Mouse (Mus musculus) heart, embryonic 12.5 days (tissue): ENCODE data around the gene Slc1a1. TPM values are rescaled to one million over a fixed set of nuclear protein-coding genes. Genes with fewer than 3 reads are reported as not detected.
A peak's percentile ranks its signal among the peaks of the same experiment; 100 is the strongest.

Experiments
- ATAC-seq: fragments of 200-750 bp; cut with Nextera tagmentation; 2 replicates; pipeline ENCODE4 v1.8.0; 2017; ENCODE audit warnings: moderate TSS enrichment, moderate library complexity; ENCODE audit not compliant: insufficient number of reproducible peaks, low FRiP score
- H3K27ac ChIP-seq: fragments of 300-500 bp; sonication (generic); 2 replicates; pipeline ENCODE4 v1.5.1; 2016; ENCODE audit warnings: mild to moderate bottlenecking, moderate library complexity; ENCODE audit not compliant: poor library complexity, severe bottlenecking
- H3K27me3 ChIP-seq: fragments of 300-500 bp; sonication (generic); replicated peaks from 2 replicates; pipeline ENCODE4 v1.6.1; 2016; ENCODE audit warnings: mild to moderate bottlenecking, moderate library complexity
- H3K36me3 ChIP-seq: fragments of 300-500 bp; sonication (generic); 2 replicates; pipeline ENCODE4 v1.6.1; 2016; ENCODE audit warnings: mild to moderate bottlenecking, moderate library complexity
- H3K4me1 ChIP-seq: fragments of 300-500 bp; sonication (generic); replicated peaks from 2 replicates; pipeline ENCODE4 v1.6.1; 2016; ENCODE audit warnings: mild to moderate bottlenecking
- H3K4me2 ChIP-seq: fragments of 300-500 bp; sonication (generic); 2 replicates; pipeline ENCODE4 v1.6.1; 2016; ENCODE audit warnings: mild to moderate bottlenecking, moderate library complexity
- H3K4me3 ChIP-seq: fragments of 300-500 bp; sonication (generic); 2 replicates; pipeline ENCODE4 v1.5.1; 2016; ENCODE audit warnings: mild to moderate bottlenecking
- H3K9ac ChIP-seq: fragments of 300-500 bp; sonication (generic); 2 replicates; pipeline ENCODE4 v1.6.1; 2016; ENCODE audit warnings: mild to moderate bottlenecking, moderate library complexity
- H3K9me3 ChIP-seq: fragments of 300-500 bp; sonication (generic); replicated peaks from 2 replicates; pipeline ENCODE4 v1.6.1; 2016; ENCODE audit warnings: mild to moderate bottlenecking, moderate library complexity
- WGBS: fragments of 180-500 bp; shearing (Covaris S2); methylation state at CpG from one replicate; pipeline ENCODE4 v1.1.7; 2016; 5-methylcytosine and 5-hydroxymethylcytosine counted together
- polyA plus RNA-seq: library from polyadenylated mRNA; unstranded; fragments of >200 nt; fragmentation: Nextera tagmentation; extraction: Ambion mirVana; gene quantifications from 2 replicates; pipeline ENCODE4 v1.2.1, GENCODE M21; 2016

Gene Slc1a1
- polyA plus RNA-seq, 1 experiment from 2014 or later, result 1.7 TPM

- no peak overlapping the region for H3K4me3 ChIP-seq
- H3K9ac ChIP-seq, result no peak overlapping the region
- H3K27ac ChIP-seq, result peak overlapping the region; percentile 50
Measured at GRCm38 (mm10) chr19:28827697-28828328, 7.0 kb upstream of the Slc1a1 start.

GRCm38 (mm10) chr19:28831324-28831723 lies 3.5 kb upstream of the Slc1a1 start:
- Histone ChIP-seq H3K9ac (no peak overlapping the region), H3K4me2 (no peak overlapping the region), H3K4me1 (peaks cover 9% of the 10 kb centered on the region), H3K9me3 (no peaks in the 10 kb centered on the region), H3K36me3 (no peaks in the 10 kb centered on the region), H3K27ac (no peak overlapping the region), H3K27me3 (peaks cover 30% of the 10 kb centered on the region), H3K4me3 (no peak overlapping the region)
- no peak for ATAC-seq

More at GRCm38 (mm10) chr19:28827697-28828328, 7.0 kb upstream of the Slc1a1 start:
- peaks cover 5% of the 10 kb centered on the region for H3K27me3 ChIP-seq
- ATAC-seq, result no peak
- peak overlapping the region; percentile 39 for H3K4me2 ChIP-seq
- no peaks in the 10 kb centered on the region for H3K9me3 ChIP-seq
- H3K4me1 ChIP-seq, result peaks cover 9% of the 10 kb centered on the region
- WGBS, result 42% methylated on average over 15 of the region's 15 CpGs
- H3K36me3 ChIP-seq, result no peaks in the 10 kb centered on the region

GRCm38 (mm10) chr19:28832605-28833004 lies 2.2 kb upstream of the Slc1a1 start:
- no peak overlapping the region for H3K4me2 ChIP-seq
- ATAC-seq, result no peak
- H3K27me3 ChIP-seq, result peaks cover 35% of the 10 kb centered on the region
- H3K4me1 ChIP-seq, result peaks cover 7% of the 10 kb centered on the region
- H3K9me3 ChIP-seq, result no peaks in the 10 kb centered on the region
- H3K4me3 ChIP-seq, result no peak overlapping the region
- no peak overlapping the region for H3K27ac ChIP-seq
- H3K9ac ChIP-seq, result no peak overlapping the region
- H3K36me3 ChIP-seq, result no peaks in the 10 kb centered on the region
- 80% methylated on average over 3 of the region's 3 CpGs for WGBS

GRCm38 (mm10) chr19:28834388-28834787 lies 461 bp upstream of the Slc1a1 start:
- no peak overlapping the region for H3K27ac ChIP-seq
- peak overlapping the region; percentile 58 for H3K4me3 ChIP-seq
- H3K4me1 ChIP-seq, result peaks cover 9% of the 10 kb centered on the region
- peaks cover 35% of the 10 kb centered on the region for H3K27me3 ChIP-seq
- peak overlapping the region; percentile 95 for H3K4me2 ChIP-seq
- peak overlapping the region; percentile 43; the same call in 1 of the 2 replicates for H3K9ac ChIP-seq
- ATAC-seq, result no peak
- 14% methylated on average over 10 of the region's 10 CpGs for WGBS
- H3K36me3 ChIP-seq, result no peaks in the 10 kb centered on the region
- H3K9me3 ChIP-seq, result 0 out of 2 replicates have a peak, but pooled peaks cover 3% of the 10 kb centered on the region

DNA sequence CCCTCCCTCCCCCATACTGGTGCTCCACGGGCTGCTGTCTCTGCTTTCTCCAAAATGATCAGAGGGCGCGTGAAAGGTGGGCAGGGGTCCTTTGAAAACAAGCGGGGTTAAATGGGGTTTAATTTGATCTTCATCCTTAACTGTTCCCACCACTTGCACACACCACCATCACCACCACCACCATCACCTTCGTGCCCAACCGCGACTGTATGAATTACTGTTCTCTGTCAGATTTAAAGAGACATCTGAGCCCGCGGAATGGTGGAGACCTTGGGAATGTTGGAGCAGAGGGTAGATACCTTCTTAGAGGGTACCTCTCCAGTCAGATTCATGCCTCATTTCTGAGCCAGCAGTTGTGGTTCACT lies 633 bp downstream of the Slc1a1 start:
- WGBS, result 16% methylated on average over 9 of the region's 9 CpGs
- ATAC-seq, result no peak
- Histone ChIP-seq H3K27ac (no peak overlapping the region), H3K9me3 (0 out of 2 replicates have a peak, but pooled peaks cover 3% of the 10 kb centered on the region), H3K9ac (peak overlapping the region; percentile 43), H3K4me1 (peaks cover 18% of the 10 kb centered on the region), H3K4me3 (peak overlapping the region; percentile 58), H3K36me3 (no peaks in the 10 kb centered on the region), H3K4me2 (peak overlapping the region; percentile 95), H3K27me3 (peaks cover 35% of the 10 kb centered on the region)

DNA sequence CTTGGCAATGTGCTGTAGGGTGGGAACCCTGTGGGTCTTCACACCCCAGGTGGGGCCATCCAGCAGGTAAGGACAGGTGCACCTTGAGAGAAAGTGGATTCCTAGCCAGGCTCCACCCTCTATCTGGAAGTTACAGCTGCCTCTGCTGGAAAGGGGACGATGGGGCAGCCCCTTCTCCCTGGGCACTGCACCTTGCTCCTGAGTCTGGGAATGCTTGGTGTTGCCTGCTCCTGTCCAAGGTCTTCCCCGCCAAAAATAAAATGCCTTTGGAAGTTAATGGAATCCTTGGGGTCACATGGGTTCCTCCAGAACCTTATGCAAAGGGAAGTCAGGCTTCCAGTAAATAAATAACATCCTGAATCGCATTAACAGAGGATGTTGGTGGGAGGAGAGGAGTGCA lies 1.3 kb downstream of the Slc1a1 start:
- Histone ChIP-seq H3K4me3 (no peak overlapping the region), H3K36me3 (no peaks in the 10 kb centered on the region), H3K27ac (no peak overlapping the region), H3K4me2 (no peak overlapping the region), H3K27me3 (peaks cover 35% of the 10 kb centered on the region), H3K9ac (no peak overlapping the region), H3K4me1 (peaks cover 18% of the 10 kb centered on the region), H3K9me3 (0 out of 2 replicates have a peak, but pooled peaks cover 3% of the 10 kb centered on the region)
- 54% methylated on average over 3 of the region's 3 CpGs for WGBS
- no peak for ATAC-seq

- H3K4me2 ChIP-seq, result no peak overlapping the region
- no peak for ATAC-seq
- H3K4me1 ChIP-seq, result peaks cover 18% of the 10 kb centered on the region
- no peaks in the 10 kb centered on the region for H3K36me3 ChIP-seq
- H3K9ac ChIP-seq, result no peak overlapping the region
- peaks cover 35% of the 10 kb centered on the region for H3K27me3 ChIP-seq
- 69% methylated on average over 11 of the region's 11 CpGs for WGBS
- no peak overlapping the region for H3K4me3 ChIP-seq
- H3K27ac ChIP-seq, result no peak overlapping the region
- H3K9me3 ChIP-seq, result 0 out of 2 replicates have a peak, but pooled peaks cover 3% of the 10 kb centered on the region
Measured at GRCm38 (mm10) chr19:28836651-28837410, 2.0 kb downstream of the Slc1a1 start.

DNA sequence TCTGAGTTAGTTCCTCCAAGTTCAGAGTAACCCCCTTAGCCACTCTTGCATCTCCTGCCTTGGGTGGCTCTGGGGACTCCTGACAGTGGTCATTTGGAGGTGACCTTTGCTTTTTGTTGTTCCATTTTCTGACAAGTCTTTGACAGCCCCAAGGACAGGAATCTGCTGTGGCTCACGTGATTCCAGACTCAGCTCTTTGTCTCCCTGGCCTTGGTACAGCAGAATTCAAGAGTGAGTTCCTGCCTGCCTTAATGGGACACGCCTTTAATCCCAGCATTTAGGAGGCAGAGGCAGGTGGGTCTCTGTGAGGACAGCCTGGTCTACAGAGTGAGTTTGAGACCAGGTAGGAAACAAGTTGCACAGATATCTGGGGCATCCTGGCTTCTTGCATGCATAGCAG lies 3.9 kb downstream of the Slc1a1 start:
- ATAC-seq, result no peak
- 66% methylated on average over 2 of the region's 2 CpGs for WGBS
- Histone ChIP-seq H3K9ac (no peak overlapping the region), H3K4me1 (peaks cover 18% of the 10 kb centered on the region), H3K4me2 (no peak overlapping the region), H3K27me3 (peaks cover 24% of the 10 kb centered on the region), H3K36me3 (no peaks in the 10 kb centered on the region), H3K4me3 (no peak overlapping the region), H3K27ac (no peak overlapping the region), H3K9me3 (0 out of 2 replicates have a peak, but pooled peaks cover 3% of the 10 kb centered on the region)

DNA sequence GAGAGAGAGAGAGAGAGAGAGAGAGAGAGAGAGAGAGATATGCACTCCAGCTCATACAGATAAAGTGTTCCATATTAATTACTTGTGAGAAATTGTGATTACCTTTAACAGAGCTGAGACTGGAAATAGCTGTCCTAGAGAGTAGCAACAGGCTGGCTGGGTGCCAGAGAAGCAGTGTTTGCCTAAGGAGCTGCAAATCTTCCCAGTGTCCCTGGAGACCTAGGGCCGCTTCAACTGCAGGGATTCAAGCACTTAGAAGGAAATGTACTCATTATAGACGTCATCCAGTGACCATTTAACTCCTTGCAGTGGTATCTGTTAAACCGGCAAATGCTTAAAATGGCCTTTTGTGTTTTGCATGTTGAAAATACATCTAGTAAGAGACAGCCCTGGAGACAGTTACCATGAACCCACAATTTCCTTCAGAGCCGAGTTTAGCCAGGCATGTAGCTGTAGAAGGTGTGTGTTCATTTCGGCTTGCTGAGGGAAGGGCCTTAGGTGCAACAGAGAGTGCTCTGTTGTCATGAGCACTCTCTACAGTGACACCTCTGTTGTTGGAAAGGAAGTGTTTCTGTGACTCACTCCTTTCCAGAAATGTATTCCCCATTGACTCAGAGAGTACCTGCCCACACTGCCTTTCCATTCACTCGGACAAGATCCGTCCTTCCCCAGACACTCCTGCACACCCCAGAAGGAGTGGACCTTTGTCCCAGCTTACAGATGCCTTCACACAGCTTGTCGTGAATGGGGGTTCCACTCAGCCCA lies 10.3 kb downstream of the Slc1a1 start:
- H3K4me3 ChIP-seq, result no peak overlapping the region
- H3K36me3 ChIP-seq, result no peaks in the 10 kb centered on the region
- ATAC-seq, result no peak
- no peak overlapping the region for H3K4me2 ChIP-seq
- H3K27ac ChIP-seq, result no peak overlapping the region
- no peaks in the 10 kb centered on the region for H3K9me3 ChIP-seq
- H3K9ac ChIP-seq, result no peak overlapping the region
- H3K27me3 ChIP-seq, result no peaks in the 10 kb centered on the region; the same call in 1 of the 2 replicates
- H3K4me1 ChIP-seq, result peaks cover 8% of the 10 kb centered on the region
- 49% methylated on average over 8 of the region's 8 CpGs for WGBS

DNA sequence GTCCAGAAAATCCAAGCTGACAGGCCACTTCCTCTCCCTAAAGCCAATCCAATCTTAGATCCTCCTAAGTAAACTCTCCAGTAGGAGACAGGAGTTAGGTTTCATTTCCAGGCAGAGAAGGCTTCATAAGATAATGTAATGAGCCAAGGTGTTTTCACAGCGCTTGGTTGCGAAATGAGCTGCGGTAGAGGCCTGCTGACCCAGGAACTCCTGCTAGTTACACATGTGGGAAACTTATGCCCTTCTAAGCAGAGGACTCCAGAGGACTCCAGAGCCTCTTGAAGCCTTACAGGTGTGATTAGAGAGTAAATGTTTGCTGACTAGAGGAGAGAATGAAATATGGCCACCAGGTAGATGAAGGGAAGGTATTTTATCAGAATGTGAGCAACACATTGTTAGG lies 15.7 kb downstream of the Slc1a1 start:
- no peak for ATAC-seq
- Histone ChIP-seq H3K27me3 (no peaks in the 10 kb centered on the region), H3K27ac (no peak overlapping the region), H3K36me3 (no peaks in the 10 kb centered on the region), H3K9me3 (no peaks in the 10 kb centered on the region), H3K4me1 (no peaks in the 10 kb centered on the region), H3K4me3 (no peak overlapping the region), H3K9ac (no peak overlapping the region), H3K4me2 (no peak overlapping the region)
- WGBS, result 83% methylated on average over 3 of the region's 3 CpGs

GRCm38 (mm10) chr19:28852001-28852400 lies 17.2 kb downstream of the Slc1a1 start:
- H3K4me2 ChIP-seq, result no peak overlapping the region
- no peak for ATAC-seq
- no peak overlapping the region for H3K9ac ChIP-seq
- H3K4me3 ChIP-seq, result no peak overlapping the region
- 80% methylated on average over 3 of the region's 3 CpGs for WGBS
- H3K9me3 ChIP-seq, result no peaks in the 10 kb centered on the region
- no peaks in the 10 kb centered on the region for H3K4me1 ChIP-seq
- no peaks in the 10 kb centered on the region for H3K36me3 ChIP-seq
- no peak overlapping the region for H3K27ac ChIP-seq
- H3K27me3 ChIP-seq, result no peaks in the 10 kb centered on the region
